Mouse (Mus musculus): ENCODE measurements around the gene Olfr1099. TPM values are rescaled to one million over a fixed set of nuclear protein-coding genes. Genes with fewer than 3 reads are reported as not detected.

Gene Olfr1099
- polyA plus RNA-seq (2012; rRNA removed), result not detected in 2 replicates

- H3K27ac ChIP-seq (ENCODE audit: insufficient read depth, low read length), result no peak within 1 kb of the TSS
- H3K4me3 ChIP-seq (ENCODE audit: insufficient read depth, low read length), result no peak within 1 kb of the TSS
- no peaks in the 10 kb centered on the region for H3K4me1 ChIP-seq (ENCODE audit: control insufficient read depth, insufficient read depth, low read length)
- TF ChIP-seq POLR2A (IDR thresholded peaks at IDR 0.05; ENCODE audit: extremely low read depth, insufficient read depth, low read length) (no peak), CTCF (IDR thresholded peaks at IDR 0.05; ENCODE audit: extremely low read depth, insufficient read depth, low read length) (no peak)
Observed at GRCm38 (mm10) chr2:86960593-86960992, at the start of gene Olfr1099. Gene Olfr1099, minus strand, starts transcription at chr2:86960693.

- H3K4me1 ChIP-seq (ENCODE audit: control insufficient read depth, insufficient read depth, low read length), result no peaks in the 10 kb centered on the region
- TF ChIP-seq POLR2A (IDR thresholded peaks at IDR 0.05; ENCODE audit: extremely low read depth, insufficient read depth, low read length) (no peak), CTCF (IDR thresholded peaks at IDR 0.05; ENCODE audit: extremely low read depth, insufficient read depth, low read length) (no peak)
- no peak within 1 kb of the TSS for H3K4me3 ChIP-seq (ENCODE audit: insufficient read depth, low read length)
- no peak within 1 kb of the TSS for H3K27ac ChIP-seq (ENCODE audit: insufficient read depth, low read length)
Observed at GRCm38 (mm10) chr2:86998098-86998497, 37.6 kb upstream of the Olfr1099 start, which contains the start of gene Olfr1102. Gene Olfr1102, plus strand, starts transcription at chr2:86998398.

DNA sequence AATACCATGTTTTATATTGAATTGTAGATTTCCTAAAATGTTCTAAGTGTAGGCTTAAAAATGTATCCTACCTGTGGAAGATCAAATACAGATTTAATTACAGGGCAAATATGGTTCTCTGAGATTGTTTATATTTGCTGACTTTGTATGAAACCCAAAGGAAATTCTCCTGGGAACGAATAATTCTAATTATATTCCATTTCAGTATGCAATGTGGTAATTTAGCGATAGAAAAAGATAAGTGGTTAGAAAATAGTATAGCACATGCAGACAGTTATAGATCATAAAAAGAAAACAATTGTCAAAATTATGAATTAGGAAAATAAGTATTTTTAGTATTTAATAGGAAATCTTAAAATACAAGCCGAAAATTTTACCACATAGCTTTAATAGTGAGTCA, 30.6 kb upstream of the Olfr1099 start, which contains the start of gene Olfr1101:
Gene Olfr1101 (minus strand): TSS at position 101 of the 400 bp plus-strand sequence.
- no peaks in the 10 kb centered on the region for H3K4me1 ChIP-seq (ENCODE audit: control insufficient read depth, insufficient read depth, low read length)
- TF ChIP-seq POLR2A (IDR thresholded peaks at IDR 0.05; ENCODE audit: extremely low read depth, insufficient read depth, low read length), result no peak
- TF ChIP-seq CTCF (IDR thresholded peaks at IDR 0.05; ENCODE audit: extremely low read depth, insufficient read depth, low read length), result no peak
- no peak within 1 kb of the TSS for H3K4me3 ChIP-seq (ENCODE audit: insufficient read depth, low read length)
- H3K27ac ChIP-seq (ENCODE audit: insufficient read depth, low read length), result no peak within 1 kb of the TSS

DNA sequence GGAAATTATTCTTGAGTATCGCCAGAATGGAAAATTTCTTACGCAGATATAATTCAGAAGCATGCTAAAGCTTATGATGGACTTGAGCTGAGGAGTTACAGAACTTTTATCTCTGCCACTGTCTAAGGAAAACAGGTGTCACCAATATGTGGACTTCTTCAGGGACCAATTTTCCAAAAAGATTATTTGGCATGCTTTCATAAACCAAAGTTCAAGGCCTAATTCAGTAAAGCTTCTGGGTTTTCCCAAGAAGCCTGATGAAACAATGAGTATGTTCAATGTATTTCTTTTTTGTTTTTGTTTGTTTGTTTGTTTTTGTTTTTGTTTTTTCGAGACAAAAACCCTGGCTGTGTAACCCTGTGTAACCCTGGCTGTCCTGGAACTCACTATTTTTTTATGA, 19.4 kb upstream of the Olfr1099 start, which contains the start of gene Olfr1100:
Gene Olfr1100 (minus strand): TSS at position 101 of the 400 bp plus-strand sequence.
- no peak for TF ChIP-seq POLR2A (IDR thresholded peaks at IDR 0.05; ENCODE audit: extremely low read depth, insufficient read depth, low read length)
- TF ChIP-seq CTCF (IDR thresholded peaks at IDR 0.05; ENCODE audit: extremely low read depth, insufficient read depth, low read length), result no peak
- Histone ChIP-seq H3K27ac (ENCODE audit: insufficient read depth, low read length) (no peak within 1 kb of the TSS), H3K4me3 (ENCODE audit: insufficient read depth, low read length) (no peak within 1 kb of the TSS), H3K4me1 (ENCODE audit: control insufficient read depth, insufficient read depth, low read length) (no peaks in the 10 kb centered on the region)

DNA sequence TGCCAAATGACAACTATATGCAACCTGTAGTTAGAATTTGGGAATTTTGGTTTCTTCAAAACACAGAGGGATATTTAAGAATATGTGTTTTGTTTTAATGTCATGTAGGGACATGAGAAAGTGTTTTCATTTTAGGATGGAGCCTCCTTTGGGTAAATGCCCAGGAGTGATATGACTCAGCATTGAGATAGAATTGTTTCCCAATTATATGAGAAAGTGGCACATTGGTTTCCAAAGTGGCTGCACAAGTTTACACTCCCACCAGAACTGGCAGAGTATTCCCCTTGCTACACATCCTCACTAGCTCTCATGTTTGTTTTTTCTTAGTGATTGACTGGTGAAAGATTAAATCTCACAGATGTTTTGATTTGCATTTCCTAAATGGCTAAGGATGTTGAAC, 33.9 kb downstream of the Olfr1099 start:
- Histone ChIP-seq H3K27ac (ENCODE audit: insufficient read depth, low read length) (no peak overlapping the region), H3K4me3 (ENCODE audit: insufficient read depth, low read length) (no peak overlapping the region), H3K4me1 (ENCODE audit: control insufficient read depth, insufficient read depth, low read length) (no peaks in the 10 kb centered on the region)
- no peak for TF ChIP-seq POLR2A (IDR thresholded peaks at IDR 0.05; ENCODE audit: extremely low read depth, insufficient read depth, low read length)
- no peak for TF ChIP-seq CTCF (IDR thresholded peaks at IDR 0.05; ENCODE audit: extremely low read depth, insufficient read depth, low read length)

DNA sequence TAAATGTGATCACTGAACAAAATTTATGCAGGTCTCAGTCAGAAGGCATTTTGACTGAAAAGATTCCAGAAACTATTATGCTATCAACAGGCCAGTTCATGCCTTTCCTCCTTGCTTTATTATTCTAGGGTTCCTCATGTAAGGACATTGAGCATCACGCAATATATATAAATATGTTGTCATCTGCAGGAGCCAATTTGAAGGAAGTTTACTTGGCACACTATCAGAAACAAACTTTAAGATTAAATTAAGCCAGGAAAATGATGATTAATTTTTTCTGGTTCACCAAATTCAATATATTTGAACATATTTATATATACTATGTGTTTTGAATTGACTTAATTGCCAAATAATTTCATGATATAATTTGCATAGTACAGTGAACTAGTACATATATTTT, 36.0 kb downstream of the Olfr1099 start, which contains the start of gene Olfr1098:
Gene Olfr1098 (minus strand): TSS at position 101 of the 400 bp plus-strand sequence.
- TF ChIP-seq CTCF (IDR thresholded peaks at IDR 0.05; ENCODE audit: extremely low read depth, insufficient read depth, low read length), result no peak
- Histone ChIP-seq H3K27ac (ENCODE audit: insufficient read depth, low read length) (no peak within 1 kb of the TSS), H3K4me1 (ENCODE audit: control insufficient read depth, insufficient read depth, low read length) (no peaks in the 10 kb centered on the region), H3K4me3 (ENCODE audit: insufficient read depth, low read length) (no peak within 1 kb of the TSS)

DNA sequence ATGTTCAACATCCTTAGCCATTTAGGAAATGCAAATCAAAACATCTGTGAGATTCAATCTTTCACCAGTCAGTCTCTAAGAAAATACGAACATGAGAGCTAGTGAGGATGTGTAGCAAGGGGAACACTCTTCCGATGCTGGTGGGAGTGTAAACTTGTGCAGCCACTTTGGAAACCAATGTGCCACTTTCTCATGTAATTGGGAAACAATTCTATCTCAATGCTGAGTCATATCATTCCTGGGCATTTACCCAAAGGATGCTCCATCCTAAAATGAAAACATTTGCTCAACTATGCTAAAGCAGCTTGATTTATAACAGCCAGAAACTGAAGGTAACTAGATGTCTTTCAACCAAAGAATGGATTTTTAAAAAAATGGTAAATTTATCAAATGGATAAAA, 54.8 kb downstream of the Olfr1099 start:
- no peak for TF ChIP-seq CTCF (IDR thresholded peaks at IDR 0.05; ENCODE audit: extremely low read depth, insufficient read depth, low read length)
- TF ChIP-seq POLR2A (IDR thresholded peaks at IDR 0.05; ENCODE audit: extremely low read depth, insufficient read depth, low read length), result no peak

More for the DNA sequence above, 54.8 kb downstream of the Olfr1099 start:
- Histone ChIP-seq H3K27ac (ENCODE audit: insufficient read depth, low read length) (no peak overlapping the region), H3K4me1 (ENCODE audit: control insufficient read depth, insufficient read depth, low read length) (no peaks in the 10 kb centered on the region), H3K4me3 (ENCODE audit: insufficient read depth, low read length) (no peak overlapping the region)

Other genes starting within 250 kb of the Olfr1099 start
- not detected in 2 replicates for gene Olfr1089, start 227.0 kb downstream of the Olfr1099 start, polyA plus RNA-seq (2012; rRNA removed)
- not detected in 2 replicates for gene Olfr1090, start 201.7 kb downstream of the Olfr1099 start, polyA plus RNA-seq (2012; rRNA removed)
- not detected in 2 replicates for gene Olfr1093, start 178.2 kb downstream of the Olfr1099 start, polyA plus RNA-seq (2012; rRNA removed)
- not detected in 2 replicates for gene Olfr141, start 150.7 kb downstream of the Olfr1099 start, polyA plus RNA-seq (2012; rRNA removed)
- not detected in 2 replicates for gene Olfr1094, start 136.0 kb downstream of the Olfr1099 start, polyA plus RNA-seq (2012; rRNA removed)
- not detected in 2 replicates for gene Olfr1095, start 109.0 kb downstream of the Olfr1099 start, polyA plus RNA-seq (2012; rRNA removed)
- not detected in 2 replicates for gene Gm13723, start 85.9 kb downstream of the Olfr1099 start, polyA plus RNA-seq (2012; rRNA removed)
- not detected in 2 replicates for gene Olfr1097, start 68.5 kb downstream of the Olfr1099 start, polyA plus RNA-seq (2012; rRNA removed)
- not detected in 2 replicates for gene Olfr1098, start 36.1 kb downstream of the Olfr1099 start, polyA plus RNA-seq (2012; rRNA removed)
- gene Olfr1100, start 19.3 kb upstream of the Olfr1099 start, polyA plus RNA-seq (2012; rRNA removed), result not detected in 2 replicates
- gene Olfr1101, start 30.5 kb upstream of the Olfr1099 start, polyA plus RNA-seq (2012; rRNA removed), result not detected in 2 replicates
- not detected in 2 replicates for gene Olfr1102, start 37.7 kb upstream of the Olfr1099 start, polyA plus RNA-seq (2012; rRNA removed)
- not detected in 2 replicates for gene Olfr1104, start 66.4 kb upstream of the Olfr1099 start, polyA plus RNA-seq (2012; rRNA removed)
- gene Olfr1105, start 75.8 kb upstream of the Olfr1099 start, polyA plus RNA-seq (2012; rRNA removed), result not detected in 2 replicates
- not detected in 2 replicates for gene Olfr1106, start 91.6 kb upstream of the Olfr1099 start, polyA plus RNA-seq (2012; rRNA removed)
- not detected in 2 replicates for gene Olfr1107, start 115.1 kb upstream of the Olfr1099 start, polyA plus RNA-seq (2012; rRNA removed)
- not detected in 2 replicates for gene Olfr1109, start 135.3 kb upstream of the Olfr1099 start, polyA plus RNA-seq (2012; rRNA removed)
- not detected in 2 replicates for gene Olfr259, start 153.9 kb upstream of the Olfr1099 start, polyA plus RNA-seq (2012; rRNA removed)
- not detected in 2 replicates for gene Olfr1110, start 179.6 kb upstream of the Olfr1099 start, polyA plus RNA-seq (2012; rRNA removed)
- gene Olfr1111, start 191.9 kb upstream of the Olfr1099 start, polyA plus RNA-seq (2012; rRNA removed), result not detected in 2 replicates
- gene Olfr1112, start 227.1 kb upstream of the Olfr1099 start, polyA plus RNA-seq (2012; rRNA removed), result not detected in 2 replicates
- gene Olfr1113, start 248.3 kb upstream of the Olfr1099 start, polyA plus RNA-seq (2012; rRNA removed), result not detected in 2 replicates

Measured in cortical plate, adult 2 months (tissue).